Mouse (Mus musculus) retina, postnatal 1 day (tissue): Measurements from ENCODE around the gene Cdcp1.

ENCODE experiments used
- DNase-seq: peaks from one replicate; pipeline ENCODE4 v3.0.0-alpha.2; 2012

Gene Cdcp1

GRCm38 (mm10) chr9:123207895-123208294, 7.9 kb downstream of the Cdcp1 start:
- DNase-seq: no peak

GRCm38 (mm10) chr9:123206948-123207347, 8.9 kb downstream of the Cdcp1 start:
- DNase-seq: no peak

- DNase-seq: no peak
Observed at GRCm38 (mm10) chr9:123206526-123206925, 9.3 kb downstream of the Cdcp1 start.

GRCm38 (mm10) chr9:123200116-123200515, 15.7 kb downstream of the Cdcp1 start:
- DNase-seq: no peak

- no peak for DNase-seq
Observed at GRCm38 (mm10) chr9:123188271-123188670, 27.6 kb downstream of the Cdcp1 start.

GRCm38 (mm10) chr9:123187589-123187988, 28.2 kb downstream of the Cdcp1 start:
- no peak for DNase-seq

GRCm38 (mm10) chr9:123186151-123186550, 29.7 kb downstream of the Cdcp1 start:
- no peak for DNase-seq

- DNase-seq: no peak
Observed at GRCm38 (mm10) chr9:123185546-123185945, 30.3 kb downstream of the Cdcp1 start.

GRCm38 (mm10) chr9:123183226-123183625, 32.6 kb downstream of the Cdcp1 start:
- no peak for DNase-seq

- no peak for DNase-seq
Observed at GRCm38 (mm10) chr9:123180003-123180402, 35.8 kb downstream of the Cdcp1 start.

GRCm38 (mm10) chr9:123177380-123178048, 38.3 kb downstream of the Cdcp1 start:
- DNase-seq: no peak

GRCm38 (mm10) chr9:123174356-123174755, 41.5 kb downstream of the Cdcp1 start:
- DNase-seq: peak; percentile 82

- DNase-seq: no peak
Observed at GRCm38 (mm10) chr9:123173760-123174159, 42.1 kb downstream of the Cdcp1 start.

GRCm38 (mm10) chr9:123165781-123166443, 49.9 kb downstream of the Cdcp1 start:
- DNase-seq: no peak

- no peak for DNase-seq
Observed at GRCm38 (mm10) chr9:123162985-123163694, 52.7 kb downstream of the Cdcp1 start.

GRCm38 (mm10) chr9:123161792-123162191, 54.0 kb downstream of the Cdcp1 start:
- no peak for DNase-seq

- peak; percentile 75 for DNase-seq
Observed at GRCm38 (mm10) chr9:123159330-123159729, 56.5 kb downstream of the Cdcp1 start.

GRCm38 (mm10) chr9:123158125-123158836, 57.6 kb downstream of the Cdcp1 start:
- peak; percentile 63 for DNase-seq

- DNase-seq: no peak
Observed at GRCm38 (mm10) chr9:123157699-123158098, 58.1 kb downstream of the Cdcp1 start.

GRCm38 (mm10) chr9:123156910-123157361, 58.9 kb downstream of the Cdcp1 start:
- peak; percentile 82 for DNase-seq

GRCm38 (mm10) chr9:123153121-123153520, 62.7 kb downstream of the Cdcp1 start:
- DNase-seq: no peak

GRCm38 (mm10) chr9:123152026-123152425, 63.8 kb downstream of the Cdcp1 start:
- no peak for DNase-seq

GRCm38 (mm10) chr9:123151561-123151960, 64.3 kb downstream of the Cdcp1 start:
- DNase-seq: no peak
